Mouse (Mus musculus) liver, embryonic 14.5 days (tissue): ENCODE results near the gene Slc25a13.

Source experiments
- CTCF ChIP-seq: IDR thresholded peaks from 2 replicates; pipeline ENCODE4 v1.5.1; 2016; ENCODE audit warnings: antibody characterized with exemption, low read depth, control low read depth
- EP300 ChIP-seq: IDR thresholded peaks from 2 replicates; pipeline ENCODE4 v1.6.1; 2016; ENCODE audit warnings: antibody characterized with exemption, low read depth

DNA sequence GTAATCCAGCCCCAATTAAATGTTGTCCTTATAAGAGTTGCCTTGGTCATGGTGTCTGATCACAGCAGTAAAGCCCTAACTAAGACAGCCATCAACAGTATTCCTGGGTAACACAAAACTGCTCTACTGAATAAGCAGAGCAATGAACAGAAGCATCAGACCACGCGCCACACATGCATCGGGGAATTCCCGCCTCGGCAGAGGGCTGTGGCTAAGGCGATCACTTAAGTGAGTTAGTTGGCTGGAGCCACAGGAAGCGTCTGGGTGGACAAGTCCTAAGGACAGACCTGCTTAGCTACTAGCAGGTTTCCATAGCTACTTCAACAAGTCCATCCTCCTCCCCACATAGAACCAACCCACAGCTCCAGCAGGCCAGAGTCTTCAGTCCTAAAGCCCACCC, 6.3 kb downstream of the Slc25a13 start:
- TF ChIP-seq CTCF (no peak), EP300 (no peak)
